Mouse (Mus musculus) lung, embryonic 14.5 days (tissue): ENCODE data around the gene Timm17b. TPM values are rescaled to one million over a fixed set of nuclear protein-coding genes. Genes with fewer than 3 reads are reported as not detected.

Experiments
- ATAC-seq: fragments of 200-750 bp; cut with Nextera tagmentation; 2 replicates; pipeline ENCODE4 v1.8.0; 2017; ENCODE audit warnings: mild to moderate bottlenecking, moderate TSS enrichment, moderate library complexity; ENCODE audit not compliant: insufficient read depth
- DNase-seq: peaks from one replicate; pipeline ENCODE4 v3.0.0-alpha.2; 2015
- H3K27ac ChIP-seq: fragments of 300-500 bp; sonication (generic); 2 replicates; pipeline ENCODE4 v1.5.1; 2014; ENCODE audit warnings: low read depth, mild to moderate bottlenecking, moderate library complexity
- H3K27me3 ChIP-seq: fragments of 300-500 bp; sonication (generic); 2 replicates; pipeline ENCODE4 v1.6.1; 2014; ENCODE audit warnings: low read length, control low read depth; ENCODE audit not compliant: insufficient read depth
- H3K36me3 ChIP-seq: fragments of 300-500 bp; sonication (generic); 2 replicates; pipeline ENCODE4 v1.6.1; 2014; ENCODE audit warnings: control low read depth; ENCODE audit not compliant: insufficient read depth
- H3K4me1 ChIP-seq: fragments of 300-500 bp; sonication (generic); 2 replicates; pipeline ENCODE4 v1.6.1; 2014; ENCODE audit warnings: antibody characterized with exemption, control low read depth; ENCODE audit not compliant: insufficient read depth
- H3K4me2 ChIP-seq: fragments of 300-500 bp; sonication (generic); 2 replicates; pipeline ENCODE4 v1.6.1; 2014; ENCODE audit warnings: mild to moderate bottlenecking
- H3K4me3 ChIP-seq: fragments of 300-500 bp; sonication (generic); 2 replicates; pipeline ENCODE4 v1.5.1; 2014; ENCODE audit warnings: low read depth, low read length
- H3K9ac ChIP-seq: fragments of 300-500 bp; sonication (generic); 2 replicates; pipeline ENCODE4 v1.6.1; 2014
- H3K9me3 ChIP-seq: fragments of 300-500 bp; sonication (generic); 2 replicates; pipeline ENCODE4 v1.6.1; 2016; ENCODE audit warnings: low read depth, low read length, control low read depth
- CTCF ChIP-seq: IDR thresholded peaks from 2 replicates; pipeline ENCODE4 v1.5.1; 2016; ENCODE audit warnings: antibody characterized with exemption, low read depth
- WGBS: fragments of 180-500 bp; shearing (Covaris S2); extraction: QIAGEN DNeasy Blood & Tissue Kit; methylation state at CpG from one replicate; pipeline ENCODE4 v1.1.7; 2014; 5-methylcytosine and 5-hydroxymethylcytosine counted together
- polyA plus RNA-seq: library from polyadenylated mRNA; unstranded; fragments of >200 nt; fragmentation: Nextera tagmentation; extraction: Ambion mirVana; gene quantifications from 2 replicates; pipeline ENCODE4 v1.2.1, GENCODE M21; 2014

Gene Timm17b
- polyA plus RNA-seq, 1 experiment from 2014 or later = 174 TPM

DNA sequence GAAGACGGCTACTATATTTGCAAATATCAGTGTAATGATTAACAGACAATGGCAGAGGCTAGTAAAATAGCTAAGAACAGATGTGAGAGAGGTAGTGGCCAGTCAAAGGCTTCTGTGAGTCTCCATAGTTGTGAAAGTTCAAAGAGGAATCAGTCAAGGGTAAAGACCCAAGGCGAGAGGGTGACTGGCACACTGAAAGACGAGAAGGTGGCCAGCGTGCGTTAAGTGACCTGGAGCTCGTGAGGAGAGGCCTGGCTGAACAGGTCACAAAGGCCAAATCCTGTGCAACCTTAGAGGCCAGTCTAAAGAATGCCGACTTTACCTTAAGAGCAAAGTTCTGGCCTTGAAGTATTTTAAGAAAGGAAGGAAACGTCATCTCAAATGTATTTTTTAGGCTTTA, 46.5 kb downstream of the Timm17b start:
- H3K4me3 ChIP-seq = no peak overlapping the region
- TF ChIP-seq CTCF = no peak
- no peaks in the 10 kb centered on the region for H3K36me3 ChIP-seq
- ATAC-seq (no peak), DNase-seq (no peak)
- H3K27me3 ChIP-seq = no peaks in the 10 kb centered on the region
- WGBS = 72% methylated on average over 8 of the region's 8 CpGs
- no peaks in the 10 kb centered on the region for H3K4me1 ChIP-seq
- no peak overlapping the region for H3K27ac ChIP-seq
- H3K4me2 ChIP-seq = no peak overlapping the region
- H3K9me3 ChIP-seq = no peaks in the 10 kb centered on the region
- no peak overlapping the region for H3K9ac ChIP-seq

DNA sequence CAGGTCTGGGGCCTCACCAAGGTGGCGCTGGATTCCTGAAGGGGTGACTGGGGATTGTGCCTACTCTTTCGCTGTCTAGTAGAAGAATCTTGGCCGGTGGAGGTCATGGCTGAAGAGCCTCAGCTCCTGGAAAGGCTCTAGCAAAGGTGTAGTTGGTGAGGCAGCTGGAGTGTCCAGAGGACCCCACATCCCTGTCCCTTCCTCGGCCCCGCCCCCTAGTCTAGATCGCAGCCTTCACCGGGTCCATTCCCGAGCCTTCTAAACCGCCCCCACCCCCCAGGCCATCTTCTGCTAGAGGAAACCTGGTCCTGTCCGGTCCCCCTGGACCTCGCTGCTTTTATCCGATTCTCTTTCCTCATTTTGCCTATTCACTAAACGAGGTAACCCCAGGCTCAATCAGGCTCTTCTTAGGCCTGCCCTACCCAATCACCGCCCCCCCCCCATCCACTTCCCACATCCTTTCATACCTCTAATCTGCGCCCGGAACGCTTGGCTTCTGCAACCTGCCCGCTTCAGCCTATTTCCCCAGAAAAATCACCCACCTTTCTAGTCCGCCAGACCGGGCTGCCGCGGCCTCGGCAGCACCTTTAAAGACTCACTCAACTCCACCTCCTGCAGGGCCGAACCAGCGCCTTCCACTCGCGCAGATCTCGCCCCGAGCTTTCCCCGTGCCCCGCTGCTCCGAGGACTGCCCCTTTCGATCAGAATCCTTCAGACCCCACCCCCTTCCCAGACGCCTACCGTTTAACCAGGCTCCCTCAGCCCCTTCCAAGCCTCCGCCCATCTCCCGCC, 48.1 kb downstream of the Timm17b start, which contains the start of gene Hdac6:
TSS of gene Hdac6 (minus strand) at position 782 of the 792 bp plus-strand sequence.
- Histone ChIP-seq H3K36me3 (no peaks in the 10 kb centered on the region), H3K9ac (peak within 1 kb of the TSS; percentile 48), H3K4me2 (peak within 1 kb of the TSS; percentile 62), H3K27me3 (no peaks in the 10 kb centered on the region), H3K27ac (no peak within 1 kb of the TSS), H3K4me3 (peak within 1 kb of the TSS; percentile 48), H3K4me1 (no peaks in the 10 kb centered on the region), H3K9me3 (no peaks in the 10 kb centered on the region)
- WGBS = 13% methylated on average over 35 of the region's 37 CpGs
- no peak for TF ChIP-seq CTCF
- peak; percentile 36 for ATAC-seq
- no peak for DNase-seq

DNA sequence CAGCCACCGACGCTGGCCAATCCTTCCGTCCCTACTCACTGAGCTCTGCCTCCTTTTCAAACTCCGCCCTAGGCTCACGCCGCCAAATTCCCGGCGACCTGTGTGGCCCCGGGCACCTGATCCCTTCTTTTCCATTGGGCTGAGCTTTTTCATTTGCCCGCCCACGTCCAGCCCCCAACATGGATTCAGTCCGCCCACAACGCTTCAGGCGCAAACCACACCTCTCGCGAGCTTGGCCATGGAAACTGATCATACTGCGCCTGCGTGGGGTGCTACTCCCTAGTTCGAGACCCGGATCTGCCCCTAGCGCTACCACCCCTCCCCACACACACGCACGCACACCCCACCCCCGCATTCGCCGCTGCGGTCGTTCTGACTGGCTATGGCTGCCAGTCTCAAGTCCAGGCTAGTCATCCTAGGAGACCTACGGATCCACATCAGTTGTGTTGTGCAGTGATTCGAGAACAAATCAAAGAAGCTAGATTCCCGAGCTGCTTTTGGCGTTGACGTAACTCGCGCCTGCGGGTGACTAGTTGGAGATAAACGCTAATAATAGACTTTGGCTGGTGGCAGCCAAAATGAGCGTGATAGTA, 48.8 kb downstream of the Timm17b start:
- ATAC-seq (peak; percentile 99), DNase-seq (peak; percentile 95)
- Histone ChIP-seq H3K4me1 (no peaks in the 10 kb centered on the region), H3K36me3 (no peaks in the 10 kb centered on the region), H3K27me3 (no peaks in the 10 kb centered on the region), H3K27ac (no peak overlapping the region), H3K9me3 (no peaks in the 10 kb centered on the region), H3K4me3 (peak overlapping the region; percentile 48), H3K9ac (peak overlapping the region; percentile 34), H3K4me2 (peak overlapping the region; percentile 58)
- WGBS = 7% methylated on average over 38 of the region's 38 CpGs
- no peak for TF ChIP-seq CTCF

DNA sequence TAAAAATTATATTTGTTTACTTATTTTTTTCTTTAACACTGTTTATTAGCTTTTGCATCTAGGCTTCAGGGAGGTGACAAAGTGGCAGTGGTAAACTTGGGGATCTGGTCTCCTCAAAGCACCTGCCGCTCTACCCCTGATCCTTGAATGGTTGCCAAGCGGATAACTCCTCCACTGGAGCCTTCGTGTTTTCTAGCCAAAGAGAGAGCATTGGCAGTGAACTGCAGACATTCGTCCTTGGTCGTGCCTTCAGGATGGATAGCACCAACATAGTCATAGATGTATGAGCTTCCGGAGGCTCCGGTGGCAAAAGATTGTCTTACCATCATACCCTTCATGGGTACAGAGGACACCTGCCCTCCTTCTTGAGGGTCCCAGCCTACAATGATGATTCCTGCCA, 50.9 kb downstream of the Timm17b start:
- no peak overlapping the region for H3K4me3 ChIP-seq
- WGBS = 90% methylated on average over 7 of the region's 7 CpGs
- H3K27ac ChIP-seq = no peak overlapping the region
- H3K36me3 ChIP-seq = no peaks in the 10 kb centered on the region
- TF ChIP-seq CTCF = no peak
- H3K4me2 ChIP-seq = no peak overlapping the region
- no peak overlapping the region for H3K9ac ChIP-seq
- H3K4me1 ChIP-seq = no peaks in the 10 kb centered on the region
- no peaks in the 10 kb centered on the region for H3K9me3 ChIP-seq
- DNase-seq (no peak), ATAC-seq (no peak)
- no peaks in the 10 kb centered on the region for H3K27me3 ChIP-seq

Other genes with a start within 250 kb of the Timm17b start
- gene Prickle3, start 242.1 kb upstream of the Timm17b start, polyA plus RNA-seq = 8.3 and 8.6 TPM in 2 replicates
- 185 and 188 TPM in 2 replicates for gene Plp2, start 228.0 kb upstream of the Timm17b start, polyA plus RNA-seq
- gene Magix, start 218.1 kb upstream of the Timm17b start, polyA plus RNA-seq = 0.12 and 0.13 TPM in 2 replicates
- 46.6 and 46.9 TPM in 2 replicates for gene Gpkow, start 202.2 kb upstream of the Timm17b start, polyA plus RNA-seq
- 32.1 and 32.8 TPM in 2 replicates for gene Wdr45, start 185.0 kb upstream of the Timm17b start, polyA plus RNA-seq
- gene Gm45208, start 177.1 kb upstream of the Timm17b start, polyA plus RNA-seq = 0.49 and 1.1 TPM in 2 replicates
- gene Praf2, start 170.9 kb upstream of the Timm17b start, polyA plus RNA-seq = 71.2 and 71.8 TPM in 2 replicates
- gene Ccdc120, start 148.5 kb upstream of the Timm17b start, polyA plus RNA-seq = 22.7 and 25.3 TPM in 2 replicates
- 21.7 and 22.5 TPM in 2 replicates for gene Tfe3, start 136.8 kb upstream of the Timm17b start, polyA plus RNA-seq
- 30.7 and 34.1 TPM in 2 replicates for gene Gripap1, start 109.6 kb upstream of the Timm17b start, polyA plus RNA-seq
- gene Kcnd1, start 77.1 kb upstream of the Timm17b start, polyA plus RNA-seq = 1.6 and 2.0 TPM in 2 replicates
- 29.9 and 31.7 TPM in 2 replicates for gene Otud5, start 58.0 kb upstream of the Timm17b start, polyA plus RNA-seq
- gene Pim2, start 21.1 kb upstream of the Timm17b start, polyA plus RNA-seq = 6.6 and 6.9 TPM in 2 replicates
- 13.7 and 15.3 TPM in 2 replicates for gene Slc35a2, start 15.3 kb upstream of the Timm17b start, polyA plus RNA-seq
- 96.0 and 101 TPM in 2 replicates for gene Pqbp1, start 88 bp upstream of the Timm17b start, polyA plus RNA-seq
- not detected in 2 replicates for gene Gm10491, start 8.5 kb downstream of the Timm17b start, polyA plus RNA-seq
- gene Gm10490, start 10.2 kb downstream of the Timm17b start, polyA plus RNA-seq = not detected in 2 replicates
- 0.66 and 0.76 TPM in 2 replicates for gene Pcsk1n, start 20.5 kb downstream of the Timm17b start, polyA plus RNA-seq
- not detected in 2 replicates for gene Eras, start 29.2 kb downstream of the Timm17b start, polyA plus RNA-seq
- gene Hdac6, start 48.5 kb downstream of the Timm17b start, polyA plus RNA-seq = 23.7 and 29.1 TPM in 2 replicates
- gene Gata1, start 78.7 kb downstream of the Timm17b start, polyA plus RNA-seq = 1.1 and 1.6 TPM in 2 replicates
- not detected in 2 replicates for gene Glod5, start 119.1 kb downstream of the Timm17b start, polyA plus RNA-seq
- gene Suv39h1, start 175.4 kb downstream of the Timm17b start, polyA plus RNA-seq = 71.6 and 74.3 TPM in 2 replicates
- 0.43 and 0.60 TPM in 2 replicates for gene Was, start 191.1 kb downstream of the Timm17b start, polyA plus RNA-seq
- gene Wdr13, start 233.5 kb downstream of the Timm17b start, polyA plus RNA-seq = 20.8 and 21.8 TPM in 2 replicates
- gene Rbm3, start 246.5 kb downstream of the Timm17b start, polyA plus RNA-seq = 589 and 659 TPM in 2 replicates